Mouse (Mus musculus) heart, postnatal 10 days (tissue): ENCODE data around the gene Gnas. TPM values are rescaled to one million over a fixed set of nuclear protein-coding genes. Genes with fewer than 3 reads are reported as not detected.
A peak's percentile ranks its signal among the peaks of the same experiment; 100 is the strongest.
"Not testable (repeated sequence)": the region's sequence is repeated elsewhere in the genome, so short reads cannot be mapped to it uniquely, and the experiment has no call there.

Experiments
- DNase-seq, 2 experiments: peaks; one replicate each; pipeline ENCODE4 v3.0.0; 2021
- intact Hi-C: fragments of 180-260 bp; cut with DNase I; formaldehyde crosslinking; loops from one replicate; pipeline ENCODE4 v1.15.1; 2025
- total RNA-seq, 2 experiments: library from RNA; stranded (reverse); gene quantifications; 2 replicates each; pipeline ENCODE4 v1.2.3; 2021

The Gnas gene
- total RNA-seq, 2 experiments from 2014 or later = 1,834 to 2,103 TPM

- intact Hi-C loops = no loop called here
- no peak for DNase-seq
Observed at GRCm38 (mm10) chr2:174291029-174291661, 7.0 kb downstream of the Gnas start.

- no peak for DNase-seq
- intact Hi-C loops = no loop called here
Observed at GRCm38 (mm10) chr2:174291662-174292030, 7.5 kb downstream of the Gnas start.

GRCm38 (mm10) chr2:174294457-174294856, 10.3 kb downstream of the Gnas start:
- peak in 1 of 2 experiments; percentile 9 for DNase-seq

DNA sequence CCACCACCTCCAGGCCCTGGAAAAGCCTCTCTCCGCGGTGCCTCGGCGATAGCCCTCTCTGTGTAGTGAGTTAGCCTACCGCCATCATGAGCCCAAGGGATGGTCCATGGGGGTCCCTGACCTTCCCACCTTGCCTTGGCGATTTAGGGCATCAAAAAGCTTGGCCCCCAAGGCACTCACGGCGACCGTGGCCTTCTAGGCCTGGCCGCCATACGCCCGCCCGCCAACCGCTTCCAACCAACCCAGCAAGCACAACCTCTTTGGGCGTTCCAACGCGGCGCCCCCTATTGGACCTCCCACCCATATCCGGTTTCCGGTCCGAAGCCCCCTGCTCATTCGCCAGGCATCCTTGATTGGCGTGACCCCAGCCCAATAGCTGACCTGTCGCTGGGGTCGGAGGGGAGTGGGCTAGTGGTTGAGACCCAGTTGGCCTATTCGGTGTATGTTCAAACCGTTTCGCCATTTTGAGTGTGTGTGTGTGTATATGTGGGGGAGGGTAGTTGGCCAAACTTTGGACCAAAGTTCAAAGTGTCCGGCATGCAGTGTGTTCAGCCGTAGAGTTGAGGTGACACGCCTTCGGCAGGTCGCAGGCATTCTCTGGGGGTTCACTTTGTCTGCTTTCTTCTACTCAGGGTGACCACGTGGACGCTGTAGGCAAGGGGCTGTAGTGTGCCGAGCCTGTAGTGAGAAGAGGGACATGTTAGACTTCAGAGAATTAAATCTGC, 11.2 kb downstream of the Gnas start:
- intact Hi-C loops = loop anchor here (5.0 kb wide), 3 partner anchors 218 to 708 kb away; partner anchors contain the start of gene Stx16
- DNase-seq = peak; percentile 83 to 85

More at GRCm38 (mm10) chr2:174294457-174294856, 10.3 kb downstream of the Gnas start:
- intact Hi-C loops = no loop called here

DNA sequence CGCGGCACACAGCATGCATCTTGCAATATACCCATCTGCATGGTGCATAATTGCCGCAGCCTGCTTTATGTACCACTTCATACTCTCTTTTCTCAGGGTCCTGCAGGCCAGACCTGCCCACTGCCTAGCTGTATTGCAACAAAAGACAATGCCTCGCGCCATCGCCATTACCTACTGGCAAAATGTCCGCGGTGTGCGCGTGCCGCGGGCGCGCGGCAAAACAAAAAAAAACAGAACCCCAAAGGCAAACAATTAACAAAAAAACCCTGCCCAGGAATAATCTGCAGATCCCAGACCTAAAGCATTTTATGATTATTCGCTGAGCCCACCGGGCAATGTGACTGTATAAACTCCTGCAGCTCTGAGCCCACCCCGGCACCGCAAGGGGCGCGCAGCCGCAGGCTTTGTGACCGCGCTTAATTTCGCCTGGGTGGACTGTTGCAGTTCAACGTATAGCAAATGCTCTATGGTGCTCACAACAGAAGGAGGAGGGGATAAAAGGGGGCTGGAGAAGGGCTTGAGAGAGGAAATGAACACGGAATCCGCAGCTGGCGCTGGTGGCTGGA, 11.9 kb downstream of the Gnas start:
- DNase-seq = no peak
- intact Hi-C loops = loop anchor here (5.0 kb wide), 3 partner anchors 219 to 709 kb away; partner anchors contain the start of gene Stx16

GRCm38 (mm10) chr2:174297086-174297571, 13.0 kb downstream of the Gnas start:
- DNase-seq = peak; percentile 38 to 61
- intact Hi-C loops = loop anchor here (5.0 kb wide), 3 partner anchors 220 to 710 kb away; partner anchors contain the start of gene Stx16

DNA sequence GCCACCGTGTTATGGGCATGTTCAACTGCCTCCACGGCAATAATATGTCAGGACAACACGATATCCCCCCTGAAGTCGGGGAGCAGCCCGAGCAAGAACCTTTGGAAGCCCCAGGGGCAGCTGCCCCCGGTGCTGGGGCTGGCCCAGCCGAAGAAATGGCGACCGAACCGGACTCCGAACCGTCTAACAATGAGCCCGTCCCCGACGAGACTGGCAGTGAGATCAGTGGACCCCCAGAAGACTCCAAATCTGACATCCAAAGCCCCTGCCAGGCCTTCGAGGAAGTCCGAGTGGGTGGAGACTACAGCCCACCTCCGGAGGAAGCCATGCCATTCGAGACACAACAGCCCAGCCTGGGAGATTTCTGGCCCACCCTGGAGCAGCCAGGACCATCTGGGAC, 13.7 kb downstream of the Gnas start:
- intact Hi-C loops = loop anchor here (5.0 kb wide), 3 partner anchors 221 to 711 kb away; partner anchors contain the start of gene Stx16
- no peak for DNase-seq

DNA sequence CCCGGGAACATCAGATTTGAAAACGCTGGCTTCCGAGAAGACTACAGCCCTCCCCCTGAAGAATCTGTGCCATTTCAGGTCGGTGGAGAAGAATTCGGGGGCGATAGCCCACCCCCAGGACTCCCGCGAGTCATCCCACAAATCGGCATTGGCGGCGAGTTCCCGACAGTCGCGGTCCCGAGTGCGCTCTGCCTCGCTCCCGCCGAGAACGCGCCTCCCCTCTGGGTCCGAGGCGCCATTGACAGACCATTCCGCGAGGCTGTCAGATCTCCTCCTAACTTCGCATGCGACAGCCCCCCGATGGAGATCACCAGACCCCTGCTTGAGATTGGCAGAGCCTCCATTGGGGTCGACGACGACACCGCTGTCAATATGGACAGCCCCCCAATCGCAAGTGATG, 14.4 kb downstream of the Gnas start:
- no peak for DNase-seq
- intact Hi-C loops = loop anchor here (5.0 kb wide), 3 partner anchors 221 to 711 kb away; partner anchors contain the start of gene Stx16

DNA sequence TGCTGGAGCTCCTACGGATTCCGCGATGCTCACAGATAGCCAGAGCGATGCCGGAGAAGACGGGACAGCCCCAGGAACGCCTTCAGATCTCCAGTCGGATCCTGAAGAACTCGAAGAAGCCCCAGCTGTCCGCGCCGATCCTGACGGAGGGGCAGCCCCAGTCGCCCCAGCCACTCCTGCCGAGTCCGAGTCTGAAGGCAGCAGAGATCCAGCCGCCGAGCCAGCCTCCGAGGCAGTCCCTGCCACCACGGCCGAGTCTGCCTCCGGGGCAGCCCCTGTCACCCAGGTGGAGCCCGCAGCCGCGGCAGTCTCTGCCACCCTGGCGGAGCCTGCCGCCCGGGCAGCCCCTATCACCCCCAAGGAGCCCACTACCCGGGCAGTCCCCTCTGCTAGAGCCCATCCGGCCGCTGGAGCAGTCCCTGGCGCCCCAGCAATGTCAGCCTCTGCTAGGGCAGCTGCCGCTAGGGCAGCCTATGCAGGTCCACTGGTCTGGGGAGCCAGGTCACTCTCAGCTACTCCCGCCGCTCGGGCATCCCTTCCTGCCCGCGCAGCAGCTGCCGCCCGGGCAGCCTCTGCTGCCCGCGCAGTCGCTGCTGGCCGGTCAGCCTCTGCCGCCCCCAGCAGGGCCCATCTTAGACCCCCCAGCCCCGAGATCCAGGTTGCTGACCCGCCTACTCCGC, 15.1 kb downstream of the Gnas start:
- intact Hi-C loops = loop anchor here (5.0 kb wide), 3 partner anchors 222 to 712 kb away; partner anchors contain the start of gene Stx16
- no peak for DNase-seq

GRCm38 (mm10) chr2:174299771-174300160, 15.6 kb downstream of the Gnas start:
- DNase-seq = no peak
- intact Hi-C loops = loop anchor here (5.0 kb wide), 3 partner anchors 222 to 712 kb away; partner anchors contain the start of gene Stx16

- no peak for DNase-seq
- intact Hi-C loops = no loop called here
Observed at GRCm38 (mm10) chr2:174300186-174300585, 16.1 kb downstream of the Gnas start.

DNA sequence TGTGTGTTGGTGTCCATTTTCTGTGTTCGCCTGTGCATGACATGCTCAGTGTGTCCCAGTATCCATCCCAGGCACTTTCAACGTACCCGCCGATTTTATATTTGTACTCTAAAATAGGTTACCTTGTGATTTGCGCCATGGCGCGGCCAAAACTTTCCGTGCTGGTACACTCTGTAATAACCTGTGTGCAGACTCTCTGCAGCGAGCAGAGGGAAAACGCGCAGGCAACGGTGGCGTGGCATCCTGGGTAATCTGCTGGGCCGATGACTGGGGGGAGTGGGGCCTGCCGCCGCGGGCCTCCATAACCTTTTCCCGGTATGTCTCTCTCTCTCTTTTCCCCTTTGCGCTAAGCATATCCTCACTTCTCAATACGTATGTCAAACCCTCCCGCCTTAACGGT, 16.5 kb downstream of the Gnas start:
- DNase-seq = no peak
- intact Hi-C loops = no loop called here

DNA sequence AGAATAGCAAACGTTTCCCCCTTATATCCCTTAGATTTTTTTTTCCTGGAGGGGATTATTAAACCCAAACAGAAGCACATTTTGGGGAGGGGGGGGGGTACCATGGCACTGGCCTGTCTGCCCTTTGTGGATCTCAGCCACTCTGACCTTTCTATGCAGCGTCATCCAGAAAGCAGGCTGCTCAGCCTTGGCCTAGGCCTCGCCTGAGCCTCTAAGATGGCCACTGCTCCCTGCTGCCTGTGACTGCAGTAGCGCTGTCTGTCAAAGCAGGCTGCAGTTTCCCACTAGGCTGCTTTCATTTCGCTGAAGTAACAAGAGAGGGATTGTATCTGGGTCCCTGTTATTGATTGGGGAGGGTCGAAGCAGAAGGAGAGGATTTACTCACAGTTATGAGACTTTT, 18.4 kb downstream of the Gnas start:
- intact Hi-C loops = no loop called here
- DNase-seq = no peak

GRCm38 (mm10) chr2:174305646-174306045, 21.5 kb downstream of the Gnas start:
- intact Hi-C loops = no loop called here

DNA sequence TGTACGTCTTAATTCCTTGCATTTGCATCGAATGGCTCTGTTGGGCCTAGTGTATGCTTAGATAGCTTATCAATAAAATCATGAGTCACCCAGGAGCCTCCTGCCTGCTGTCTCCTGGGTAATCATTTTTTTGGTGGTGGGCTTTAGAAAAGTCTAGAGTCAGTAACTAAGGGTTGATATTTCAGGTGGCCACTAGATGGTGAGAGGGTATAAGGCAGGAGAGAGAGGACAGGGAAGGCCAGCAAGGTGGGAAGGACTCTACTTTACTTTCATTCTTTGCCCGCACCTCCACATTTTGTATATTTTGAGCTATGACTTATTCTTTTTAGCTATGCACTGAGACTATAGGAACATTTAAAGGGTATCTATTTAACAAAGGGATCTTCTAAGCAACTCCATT, 23.8 kb downstream of the Gnas start:
- intact Hi-C loops = no loop called here
- DNase-seq = no peak

More at GRCm38 (mm10) chr2:174305646-174306045, 21.5 kb downstream of the Gnas start:
- no peak for DNase-seq

DNA sequence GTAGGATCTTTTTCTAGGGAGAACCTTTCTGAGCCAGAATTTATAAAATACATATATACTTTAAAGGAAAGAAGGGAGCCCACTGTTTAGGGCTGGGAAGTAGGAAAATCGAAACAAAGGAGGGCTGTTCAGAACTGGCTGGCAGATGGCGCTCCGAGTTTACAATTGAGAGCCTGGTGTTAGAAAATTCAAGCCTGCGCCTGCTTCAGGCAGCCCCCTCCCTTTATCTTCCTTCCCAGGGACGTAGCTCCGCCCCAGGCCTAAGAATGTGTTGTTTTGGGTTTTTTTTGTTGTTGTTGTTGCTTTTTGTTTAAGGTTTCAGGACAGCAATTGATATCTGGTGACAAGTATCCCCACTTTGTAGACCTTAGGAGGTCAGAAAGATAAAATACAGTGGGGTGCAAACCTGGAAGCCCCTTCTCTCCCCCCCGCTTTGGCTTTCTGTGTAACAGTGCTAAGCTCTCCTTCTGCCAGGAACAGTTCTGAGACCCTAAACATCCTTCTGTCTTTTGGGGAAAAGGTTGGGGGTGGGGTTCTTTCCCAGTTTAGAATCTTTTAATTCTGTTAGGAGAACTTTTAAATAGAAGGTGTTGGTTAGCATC, 26.9 kb downstream of the Gnas start:
- DNase-seq = peak; percentile 57 to 74
- intact Hi-C loops = loop anchor here (1.0 to 5.0 kb wide), 3 partner anchors 296 to 548 kb away; no protein-coding TSS in a partner anchor

DNA sequence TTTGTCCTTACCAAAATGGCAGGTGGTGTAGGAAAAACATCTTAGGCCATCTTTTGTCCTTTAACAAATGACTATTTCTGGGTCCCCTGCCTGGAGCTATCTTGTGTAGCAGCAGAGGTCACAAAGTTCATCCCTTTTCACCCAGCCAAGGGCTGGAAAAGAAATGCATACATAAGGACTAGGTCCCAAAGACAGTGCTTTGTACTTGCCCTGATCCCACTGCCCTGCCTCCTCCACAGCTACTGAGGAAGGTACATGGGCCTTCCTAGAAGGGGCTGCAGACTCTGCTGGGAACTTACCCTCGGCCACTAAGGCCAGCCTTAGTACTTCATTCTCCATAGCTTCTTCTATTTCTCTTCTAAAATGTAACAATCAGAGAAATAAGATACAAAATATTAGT, 27.5 kb downstream of the Gnas start:
- intact Hi-C loops = loop anchor here (1.0 to 5.0 kb wide), 6 partner anchors 141 to 589 kb away; no protein-coding TSS in a partner anchor
- DNase-seq = no peak

GRCm38 (mm10) chr2:174312118-174312647, 28.1 kb downstream of the Gnas start:
- intact Hi-C loops = loop anchor here (1.0 to 5.0 kb wide), 4 partner anchors 141 to 588 kb away; no protein-coding TSS in a partner anchor
- peak; percentile 83 to 89 for DNase-seq

DNA sequence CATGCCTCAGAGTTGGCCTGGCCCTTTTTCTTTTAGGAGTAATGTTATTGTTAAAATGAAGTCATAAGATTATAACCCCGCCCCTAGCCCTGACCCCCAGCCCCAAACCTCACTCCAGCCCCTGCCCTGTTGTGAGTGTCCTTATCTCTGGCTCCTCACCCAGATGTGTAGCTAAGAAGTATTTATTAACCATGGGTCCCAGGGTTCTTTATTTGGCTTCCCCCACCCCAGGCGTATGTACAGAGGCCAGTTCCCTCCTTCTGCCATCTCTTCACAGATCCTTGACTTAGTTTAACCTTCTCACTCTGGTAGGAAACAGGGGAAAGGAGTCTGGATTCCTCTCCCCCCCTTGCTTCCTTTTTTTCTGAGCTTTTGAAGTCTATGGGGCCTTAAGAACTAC, 28.5 kb downstream of the Gnas start:
- DNase-seq = no peak
- intact Hi-C loops = loop anchor here (1.0 to 5.0 kb wide), 4 partner anchors 140 to 588 kb away; no protein-coding TSS in a partner anchor

- DNase-seq, intact Hi-C loops: not testable (repeated sequence)
Observed at GRCm38 (mm10) chr2:174315445-174315844, 31.3 kb downstream of the Gnas start.
